Mouse (Mus musculus) G1E (cell line): ENCODE data around the gene Nr1d2.

Experiments used
- CTCF ChIP-seq: IDR thresholded peaks from 2 replicates; pipeline ENCODE4 v1.5.1; 2012; ENCODE audit warnings: low read depth, low read length, inconsistent platforms, mixed read lengths
- GATA1 ChIP-seq: IDR thresholded peaks from 2 replicates; pipeline ENCODE4 v1.6.1; 2012; ENCODE audit warnings: borderline replicate concordance, low read length, inconsistent platforms, mixed read lengths
- GATA2 ChIP-seq: IDR thresholded peaks from 2 replicates; pipeline ENCODE4 v1.6.1; 2012; ENCODE audit warnings: low read depth, low read length, inconsistent platforms, borderline replicate concordance
- POLR2AphosphoS5 ChIP-seq: IDR thresholded peaks from 2 replicates; pipeline ENCODE4 v1.6.1; 2012; ENCODE audit warnings: low read depth, low read length, inconsistent platforms; ENCODE audit not compliant: insufficient replicate concordance
- TAL1 ChIP-seq: conservative IDR thresholded peaks from 2 replicates; pipeline ENCODE4 v1.6.1; 2012; ENCODE audit warnings: low read depth, low read length, inconsistent platforms, mixed read lengths

DNA sequence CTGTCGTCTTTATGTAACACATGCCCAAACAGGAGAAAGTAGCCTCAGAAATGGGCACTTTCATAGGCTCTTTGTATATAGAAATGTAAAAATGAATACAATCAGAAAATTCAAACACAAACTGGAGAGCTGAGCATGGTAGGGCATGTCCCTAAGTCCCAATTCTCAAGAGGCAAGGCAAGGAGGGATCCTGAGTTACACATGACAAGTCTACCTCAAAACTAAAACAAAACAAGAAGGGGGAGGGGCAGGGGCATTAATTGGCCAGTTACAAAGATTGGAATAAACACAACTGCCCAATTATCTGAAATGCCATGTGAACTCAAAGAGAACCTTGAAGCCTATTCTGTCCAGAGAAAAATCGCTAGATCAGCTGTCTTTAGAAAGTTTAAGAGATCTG lies 5.9 kb downstream of the Nr1d2 start:
- no peak for TF ChIP-seq CTCF
- no peak for TF ChIP-seq TAL1
- no peak for TF ChIP-seq GATA1
- TF ChIP-seq POLR2AphosphoS5: no peak
- no peak for TF ChIP-seq GATA2
